Mouse (Mus musculus) bone marrow macrophage, adult 2 months (primary cell): ENCODE results near the gene Abhd12. TPM values are rescaled to one million over a fixed set of nuclear protein-coding genes. Genes with fewer than 3 reads are reported as not detected.

Source experiments
- H3K27ac ChIP-seq: 2 replicates; pipeline ENCODE4 v1.5.1; 2012; ENCODE audit warnings: low read depth, low read length; ENCODE audit not compliant: insufficient read depth
- H3K4me1 ChIP-seq: 2 replicates; pipeline ENCODE4 v1.6.1; 2012; ENCODE audit warnings: low read length; ENCODE audit not compliant: control insufficient read depth, insufficient read depth
- H3K4me3 ChIP-seq: 2 replicates; pipeline ENCODE4 v1.5.1; 2012; ENCODE audit warnings: mild to moderate bottlenecking, low read length, moderate library complexity; ENCODE audit not compliant: insufficient read depth
- CTCF ChIP-seq: IDR thresholded peaks from 2 replicates; pipeline ENCODE4 v1.5.1; 2012; ENCODE audit warnings: low read depth, mild to moderate bottlenecking, low read length, moderate library complexity
- POLR2A ChIP-seq: IDR thresholded peaks from 2 replicates; pipeline ENCODE4 v1.6.1; 2012; ENCODE audit warnings: mild to moderate bottlenecking, low read depth, low read length, borderline replicate concordance
- polyA plus RNA-seq: library from polyadenylated mRNA; stranded (reverse); fragments of >200 nt; gene quantifications from 2 replicates; pipeline ENCODE4 v1.2.4, GENCODE M21; 2012; ENCODE audit not compliant: missing spikeins, insufficient read depth, insufficient read length

Gene Abhd12
- polyA plus RNA-seq, 1 experiment: 430 TPM

- no peak overlapping the region for H3K4me3 ChIP-seq
- TF ChIP-seq CTCF (no peak), POLR2A (no peak)
Measured at GRCm38 (mm10) chr2:150930806-150931205, 26.3 kb upstream of the Abhd12 start.

GRCm38 (mm10) chr2:150929156-150929555, 24.6 kb upstream of the Abhd12 start:
- TF ChIP-seq CTCF (no peak), POLR2A (no peak)
- H3K4me1 ChIP-seq: no peaks in the 10 kb centered on the region; the same call in 1 of the 2 replicates
- no peak overlapping the region for H3K4me3 ChIP-seq
- no peak overlapping the region for H3K27ac ChIP-seq

More at GRCm38 (mm10) chr2:150930806-150931205, 26.3 kb upstream of the Abhd12 start:
- H3K27ac ChIP-seq: no peak overlapping the region
- H3K4me1 ChIP-seq: no peaks in the 10 kb centered on the region

- Histone ChIP-seq H3K4me1 (peaks cover 12% of the 10 kb centered on the region), H3K4me3 (no peak overlapping the region), H3K27ac (no peak overlapping the region)
- TF ChIP-seq CTCF (no peak), POLR2A (no peak)
Measured at GRCm38 (mm10) chr2:150927038-150927720, 22.6 kb upstream of the Abhd12 start.

- no peak for TF ChIP-seq POLR2A
- no peak for TF ChIP-seq CTCF
- H3K4me1 ChIP-seq: peaks cover 27% of the 10 kb centered on the region
- peak overlapping the region; percentile 88; the same call in 1 of the 2 replicates for H3K27ac ChIP-seq
- H3K4me3 ChIP-seq: no peak overlapping the region
Measured at GRCm38 (mm10) chr2:150923505-150923904, 19.0 kb upstream of the Abhd12 start.

- no peak overlapping the region for H3K4me3 ChIP-seq
- peak overlapping the region; percentile 88 for H3K27ac ChIP-seq
- no peak for TF ChIP-seq CTCF
- no peak for TF ChIP-seq POLR2A
- peaks cover 28% of the 10 kb centered on the region for H3K4me1 ChIP-seq
Measured at GRCm38 (mm10) chr2:150923026-150923425, 18.5 kb upstream of the Abhd12 start.

GRCm38 (mm10) chr2:150922165-150922564, 17.6 kb upstream of the Abhd12 start:
- Histone ChIP-seq H3K4me3 (peak overlapping the region; percentile 27), H3K27ac (peak overlapping the region; percentile 94), H3K4me1 (peaks cover 28% of the 10 kb centered on the region)
- TF ChIP-seq CTCF (no peak), POLR2A (no peak)

- no peak for TF ChIP-seq POLR2A
- TF ChIP-seq CTCF: no peak
- Histone ChIP-seq H3K4me1 (peaks cover 28% of the 10 kb centered on the region), H3K4me3 (no peak overlapping the region), H3K27ac (peak overlapping the region; percentile 97)
Measured at GRCm38 (mm10) chr2:150921697-150922096, 17.2 kb upstream of the Abhd12 start.

GRCm38 (mm10) chr2:150920543-150920942, 16.0 kb upstream of the Abhd12 start:
- H3K27ac ChIP-seq: peak overlapping the region; percentile 97
- no peak overlapping the region for H3K4me3 ChIP-seq
- TF ChIP-seq CTCF: no peak
- no peak for TF ChIP-seq POLR2A
- H3K4me1 ChIP-seq: peaks cover 34% of the 10 kb centered on the region

GRCm38 (mm10) chr2:150918720-150919119, 14.2 kb upstream of the Abhd12 start:
- Histone ChIP-seq H3K4me1 (peaks cover 42% of the 10 kb centered on the region), H3K27ac (no peak overlapping the region), H3K4me3 (no peak overlapping the region)
- TF ChIP-seq POLR2A (no peak), CTCF (no peak)

GRCm38 (mm10) chr2:150915786-150916185, 11.2 kb upstream of the Abhd12 start:
- H3K4me1 ChIP-seq: peaks cover 33% of the 10 kb centered on the region
- H3K4me3 ChIP-seq: no peak overlapping the region
- TF ChIP-seq POLR2A: no peak
- TF ChIP-seq CTCF: no peak
- H3K27ac ChIP-seq: no peak overlapping the region
